Mouse (Mus musculus) embryonic fibroblast, embryonic 13.5 days (primary cell): ENCODE measurements around the gene Ell2.

ENCODE experiments used
- CTCF ChIP-seq: IDR thresholded peaks from 2 replicates; pipeline ENCODE4 v1.5.1; 2011; ENCODE audit warnings: mild to moderate bottlenecking, control low read depth, low read length, moderate library complexity, borderline replicate concordance; ENCODE audit not compliant: insufficient read depth
- POLR2A ChIP-seq: IDR thresholded peaks from 2 replicates; pipeline ENCODE4 v1.6.1; 2011; ENCODE audit warnings: low read depth, mild to moderate bottlenecking, control low read depth, low read length, moderate library complexity

DNA sequence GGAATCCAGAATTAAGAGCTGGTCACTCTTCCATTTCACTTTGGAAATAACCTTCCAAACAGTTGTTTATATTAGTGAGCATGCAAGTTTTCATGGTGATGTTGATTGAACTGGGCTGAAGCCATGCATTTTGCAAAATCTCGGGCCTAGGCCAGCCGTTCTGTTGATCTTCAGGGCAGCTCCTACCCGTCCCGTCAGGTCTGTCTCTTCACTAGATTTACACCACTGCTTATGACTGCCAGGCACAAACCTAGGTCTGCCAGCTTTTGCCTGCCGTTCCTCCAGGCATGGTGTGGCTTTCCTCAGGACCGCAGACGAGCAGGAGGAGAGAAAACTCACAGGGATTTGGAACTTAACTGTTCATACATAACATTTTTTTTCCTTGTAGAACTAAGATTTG lies 31.4 kb downstream of the Ell2 start:
- TF ChIP-seq CTCF = no peak
- TF ChIP-seq POLR2A = no peak
